Mouse (Mus musculus): Measurements from ENCODE around the gene H2-T23.

- 0 out of 2 replicates have a peak, but pooled peaks have one; percentile 53 for TF ChIP-seq RCOR1 (conservative IDR thresholded peaks at IDR 0.05; ENCODE audit: low read depth, low read length)
- peak; percentile 39; the same call in 1 of the 2 replicates for TF ChIP-seq POLR2A (IDR thresholded peaks at IDR 0.05; ENCODE audit: low read depth, low read length)
- no peak; the same call in 1 of the 2 replicates for TF ChIP-seq HCFC1 (IDR thresholded peaks at IDR 0.05; ENCODE audit: low read depth, low read length)
- no peak for TF ChIP-seq USF1 (IDR thresholded peaks at IDR 0.05; ENCODE audit: low read depth, low read length)
- TF ChIP-seq CTCF (conservative IDR thresholded peaks at IDR 0.05 in 1 of 2, IDR thresholded peaks at IDR 0.05 in 1 of 2; ENCODE audit: low read depth in 2 of 2, low read length in 2 of 2), result no peak
- no peak for TF ChIP-seq RAD21 (IDR thresholded peaks at IDR 0.05; ENCODE audit: low read depth, low read length)
- TF ChIP-seq EP300 (IDR thresholded peaks at IDR 0.05; ENCODE audit: low read length), result peak; percentile 85
These were observed 31.3 kb downstream of the H2-T23 start for GRCm38 (mm10) chr17:36001121-36001897.
